Mouse (Mus musculus): ENCODE results near the gene Wiz. TPM values are rescaled to one million over a fixed set of nuclear protein-coding genes. Genes with fewer than 3 reads are reported as not detected.
A peak's percentile ranks its signal among the peaks of the same experiment; 100 is the strongest.

Gene Wiz
- polyA plus RNA-seq, 1 experiment: 21.0 TPM

DNA sequence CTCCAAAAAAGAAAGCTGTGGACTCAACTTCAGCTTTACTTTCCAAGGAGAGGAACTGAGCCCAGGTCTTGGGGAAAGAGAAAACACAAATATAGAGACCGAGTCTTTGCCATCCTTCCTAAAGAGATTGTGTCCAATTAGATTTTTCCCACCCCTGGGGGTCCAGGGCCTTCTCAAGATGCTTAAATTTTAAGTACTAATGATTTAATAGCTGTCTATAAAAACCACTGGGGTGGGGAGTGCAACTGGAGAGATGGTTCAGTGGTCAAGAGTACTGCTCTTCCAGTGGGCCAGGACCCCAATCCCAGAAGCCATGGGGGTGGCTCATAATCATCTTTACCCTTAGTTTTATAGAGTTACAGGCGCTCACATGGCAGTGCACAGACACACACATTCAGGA lies 40.8 kb downstream of the Wiz start:
- Histone ChIP-seq H3K4me3 (no peak overlapping the region), H3K36me3 (ENCODE audit: control insufficient read depth, insufficient read depth) (peaks cover 6% of the 10 kb centered on the region), H3ac (ENCODE audit: control insufficient read depth, insufficient read length) (no peak overlapping the region), H3K4me2 (ENCODE audit: low read depth) (peak overlapping the region; percentile 92), H3K27me3 (ENCODE audit: control insufficient read depth, insufficient read depth, insufficient read length) (no peaks in the 10 kb centered on the region), H3K79me2 (ENCODE audit: control insufficient read depth, insufficient read depth) (peaks cover 31% of the 10 kb centered on the region)
- no peak for TF ChIP-seq REST (IDR thresholded peaks at IDR 0.05; ENCODE audit: insufficient read depth, insufficient read length)
- TF ChIP-seq USF1 (IDR thresholded peaks at IDR 0.05; ENCODE audit: low read depth): no peak
- no peak for TF ChIP-seq TCF12 (IDR thresholded peaks at IDR 0.05; ENCODE audit: insufficient read depth, poor library complexity, severe bottlenecking)
- TF ChIP-seq POLR2A (IDR thresholded peaks at IDR 0.05; ENCODE audit: insufficient read length, low read depth): no peak
- TF ChIP-seq TCF3 (IDR thresholded peaks at IDR 0.05; ENCODE audit: insufficient read length, low read depth): no peak
- TF ChIP-seq MYOD1 (IDR thresholded peaks at IDR 0.05; ENCODE audit: control insufficient read depth in 1 of 3, insufficient read length in 2 of 3, low read depth in 2 of 3): no peak
- TF ChIP-seq POLR2AphosphoS2 (IDR thresholded peaks at IDR 0.05; ENCODE audit: insufficient read length, low read depth): no peak
- no peak for TF ChIP-seq CEBPB (IDR thresholded peaks at IDR 0.05; ENCODE audit: insufficient read depth, poor library complexity, severe bottlenecking)
- no peak for TF ChIP-seq SRF (IDR thresholded peaks at IDR 0.05; ENCODE audit: control insufficient read depth, insufficient read length, low read depth)
- TF ChIP-seq E2F4 (IDR thresholded peaks at IDR 0.05; ENCODE audit: insufficient read depth): no peak
- no peak for TF ChIP-seq MYOG (IDR thresholded peaks at IDR 0.05; ENCODE audit: control insufficient read depth in 1 of 3, insufficient read depth in 1 of 3, insufficient read length in 2 of 3, low read depth in 2 of 3)
- TF ChIP-seq MAX (IDR thresholded peaks at IDR 0.05; ENCODE audit: low read depth): no peak

DNA sequence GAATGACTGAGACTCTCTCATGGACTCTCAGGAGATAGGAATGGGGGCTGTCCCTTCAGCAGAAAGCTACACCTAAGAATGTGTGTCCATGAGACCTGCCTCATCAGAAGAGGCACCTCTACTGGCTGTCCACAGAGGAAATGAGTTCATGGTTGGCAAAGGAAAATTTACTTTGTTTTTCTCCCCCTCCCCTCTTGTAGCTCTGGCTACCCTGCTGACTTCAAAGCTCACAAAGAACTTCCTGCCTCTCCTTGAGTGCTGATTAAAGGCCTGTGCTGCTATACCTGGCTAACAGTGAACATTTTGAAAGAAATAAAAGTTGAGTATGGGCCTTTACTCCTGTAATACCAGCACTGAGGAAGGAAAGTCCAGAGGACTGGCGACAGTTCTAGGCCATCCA lies 48.1 kb downstream of the Wiz start:
- Histone ChIP-seq H3K27me3 (ENCODE audit: control insufficient read depth, insufficient read depth, insufficient read length) (no peaks in the 10 kb centered on the region), H3ac (ENCODE audit: control insufficient read depth, insufficient read length) (no peak overlapping the region), H3K4me3 (no peak overlapping the region), H3K36me3 (ENCODE audit: control insufficient read depth, insufficient read depth) (peaks cover 20% of the 10 kb centered on the region), H3K4me2 (ENCODE audit: low read depth) (no peak overlapping the region), H3K79me2 (ENCODE audit: control insufficient read depth, insufficient read depth) (peaks cover 3% of the 10 kb centered on the region)
- TF ChIP-seq TCF12 (IDR thresholded peaks at IDR 0.05; ENCODE audit: insufficient read depth, poor library complexity, severe bottlenecking): no peak
- no peak for TF ChIP-seq REST (IDR thresholded peaks at IDR 0.05; ENCODE audit: insufficient read depth, insufficient read length)
- TF ChIP-seq E2F4 (IDR thresholded peaks at IDR 0.05; ENCODE audit: insufficient read depth): no peak
- no peak for TF ChIP-seq MYOD1 (IDR thresholded peaks at IDR 0.05; ENCODE audit: control insufficient read depth in 1 of 3, insufficient read length in 2 of 3, low read depth in 2 of 3)
- TF ChIP-seq POLR2AphosphoS2 (IDR thresholded peaks at IDR 0.05; ENCODE audit: insufficient read length, low read depth): no peak
- TF ChIP-seq MYOG (IDR thresholded peaks at IDR 0.05; ENCODE audit: control insufficient read depth in 1 of 3, insufficient read depth in 1 of 3, insufficient read length in 2 of 3, low read depth in 2 of 3): no peak
- no peak for TF ChIP-seq CEBPB (IDR thresholded peaks at IDR 0.05; ENCODE audit: insufficient read depth, poor library complexity, severe bottlenecking)
- no peak for TF ChIP-seq POLR2A (IDR thresholded peaks at IDR 0.05; ENCODE audit: insufficient read length, low read depth)
- no peak for TF ChIP-seq USF1 (IDR thresholded peaks at IDR 0.05; ENCODE audit: low read depth)

DNA sequence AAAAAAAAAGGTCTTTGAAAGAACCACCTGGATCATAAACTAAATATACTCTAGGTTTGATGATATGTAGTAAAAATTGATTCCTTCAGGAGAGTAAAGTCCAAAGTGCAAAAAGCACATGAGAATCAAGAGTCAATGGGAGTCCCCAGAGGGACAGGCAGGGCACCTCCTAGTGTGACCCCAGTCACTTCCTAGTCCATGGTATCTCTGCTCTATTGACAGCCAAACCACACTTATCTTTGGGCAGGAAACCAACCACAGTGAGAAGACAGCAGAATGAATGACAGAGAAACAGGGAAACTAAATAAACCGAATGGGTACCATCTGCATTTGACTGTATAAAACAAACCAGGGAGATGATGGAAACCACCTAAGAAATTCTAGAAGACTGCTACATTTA lies 49.1 kb downstream of the Wiz start:
- peaks cover 20% of the 10 kb centered on the region for H3K36me3 ChIP-seq (ENCODE audit: control insufficient read depth, insufficient read depth)
- H3K27me3 ChIP-seq (ENCODE audit: control insufficient read depth, insufficient read depth, insufficient read length): no peaks in the 10 kb centered on the region
- TF ChIP-seq CEBPB (IDR thresholded peaks at IDR 0.05; ENCODE audit: insufficient read depth, poor library complexity, severe bottlenecking): no peak
- no peak for TF ChIP-seq TCF12 (IDR thresholded peaks at IDR 0.05; ENCODE audit: insufficient read depth, poor library complexity, severe bottlenecking)
- no peak for TF ChIP-seq MAX (IDR thresholded peaks at IDR 0.05; ENCODE audit: low read depth)
- no peak for TF ChIP-seq SRF (IDR thresholded peaks at IDR 0.05; ENCODE audit: control insufficient read depth, insufficient read length, low read depth)
- TF ChIP-seq MYOD1 (IDR thresholded peaks at IDR 0.05; ENCODE audit: control insufficient read depth in 1 of 3, insufficient read length in 2 of 3, low read depth in 2 of 3): no peak
- no peak for TF ChIP-seq USF1 (IDR thresholded peaks at IDR 0.05; ENCODE audit: low read depth)
- no peak for TF ChIP-seq POLR2AphosphoS2 (IDR thresholded peaks at IDR 0.05; ENCODE audit: insufficient read length, low read depth)
- no peak for TF ChIP-seq POLR2A (IDR thresholded peaks at IDR 0.05; ENCODE audit: insufficient read length, low read depth)
- TF ChIP-seq TCF3 (IDR thresholded peaks at IDR 0.05; ENCODE audit: insufficient read length, low read depth): no peak
- no peak overlapping the region for H3K4me3 ChIP-seq
- no peak overlapping the region for H3ac ChIP-seq (ENCODE audit: control insufficient read depth, insufficient read length)
- H3K79me2 ChIP-seq (ENCODE audit: control insufficient read depth, insufficient read depth): no peaks in the 10 kb centered on the region
- H3K4me2 ChIP-seq (ENCODE audit: low read depth): no peak overlapping the region

DNA sequence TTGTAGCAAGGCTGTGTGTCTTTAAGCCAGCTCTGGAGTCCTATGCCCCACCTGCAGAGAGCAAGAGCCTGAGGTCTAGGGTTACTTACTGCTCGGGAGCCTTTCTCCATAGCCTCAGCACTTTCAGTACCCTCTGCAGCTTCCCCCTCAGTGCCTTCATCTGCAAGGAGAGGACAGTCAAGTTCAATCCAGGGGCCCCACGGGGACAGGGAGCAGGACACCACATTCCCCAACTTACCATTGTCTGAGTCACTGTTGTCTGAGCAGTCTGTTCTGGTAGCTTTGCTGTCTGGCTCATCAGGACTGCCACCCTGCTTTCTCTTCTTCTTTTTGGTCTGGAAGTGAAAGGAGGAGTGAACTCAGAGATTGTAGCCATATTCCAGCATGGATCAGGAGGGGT lies 53.4 kb downstream of the Wiz start:
- H3K36me3 ChIP-seq (ENCODE audit: control insufficient read depth, insufficient read depth): peaks cover 26% of the 10 kb centered on the region
- no peaks in the 10 kb centered on the region for H3K27me3 ChIP-seq (ENCODE audit: control insufficient read depth, insufficient read depth, insufficient read length)
- TF ChIP-seq MYOG (IDR thresholded peaks at IDR 0.05; ENCODE audit: control insufficient read depth in 1 of 3, insufficient read depth in 1 of 3, insufficient read length in 2 of 3, low read depth in 2 of 3): no peak
- no peak for TF ChIP-seq POLR2AphosphoS2 (IDR thresholded peaks at IDR 0.05; ENCODE audit: insufficient read length, low read depth)
- TF ChIP-seq MAX (IDR thresholded peaks at IDR 0.05; ENCODE audit: low read depth): no peak
- TF ChIP-seq SRF (IDR thresholded peaks at IDR 0.05; ENCODE audit: control insufficient read depth, insufficient read length, low read depth): no peak
- TF ChIP-seq MYOD1 (IDR thresholded peaks at IDR 0.05; ENCODE audit: control insufficient read depth in 1 of 3, insufficient read length in 2 of 3, low read depth in 2 of 3): no peak
- no peak for TF ChIP-seq REST (IDR thresholded peaks at IDR 0.05; ENCODE audit: insufficient read depth, insufficient read length)
- no peak for TF ChIP-seq TCF12 (IDR thresholded peaks at IDR 0.05; ENCODE audit: insufficient read depth, poor library complexity, severe bottlenecking)
- TF ChIP-seq E2F4 (IDR thresholded peaks at IDR 0.05; ENCODE audit: insufficient read depth): no peak
- no peak for TF ChIP-seq TCF3 (IDR thresholded peaks at IDR 0.05; ENCODE audit: insufficient read length, low read depth)
- no peak for TF ChIP-seq USF1 (IDR thresholded peaks at IDR 0.05; ENCODE audit: low read depth)
- no peak for TF ChIP-seq POLR2A (IDR thresholded peaks at IDR 0.05; ENCODE audit: insufficient read length, low read depth)
- no peak for TF ChIP-seq CEBPB (IDR thresholded peaks at IDR 0.05; ENCODE audit: insufficient read depth, poor library complexity, severe bottlenecking)

More for the DNA sequence above, 53.4 kb downstream of the Wiz start:
- H3ac ChIP-seq (ENCODE audit: control insufficient read depth, insufficient read length): no peak overlapping the region
- no peak overlapping the region for H3K4me2 ChIP-seq (ENCODE audit: low read depth)
- no peaks in the 10 kb centered on the region for H3K79me2 ChIP-seq (ENCODE audit: control insufficient read depth, insufficient read depth)
- no peak overlapping the region for H3K4me3 ChIP-seq

Data from myocyte (in vitro differentiated cells).